Mouse (Mus musculus) effector memory CD4-positive, alpha-beta T cell, adult 5 months (primary cell): ENCODE measurements around the gene Wfs1. TPM values are rescaled to one million over a fixed set of nuclear protein-coding genes. Genes with fewer than 3 reads are reported as not detected.

Experiments used
- polyA plus RNA-seq: library from polyadenylated mRNA; unstranded; fragments of 100-300 nt; shearing (Covaris generic); gene quantifications from one replicate; pipeline ENCODE4 v1.2.1, GENCODE M21; 2017

Gene Wfs1
- polyA plus RNA-seq: 2.5 TPM

GRCm38 (mm10) chr5:36988781-36989624 lies at the start of gene Wfs1:
TSS of gene Wfs1 (minus strand) at chr5:36989205.

Other genes starting within 250 kb of the Wfs1 start
- 29.3 TPM for gene Bloc1s4, start 240.6 kb downstream of the Wfs1 start, polyA plus RNA-seq
- 256 TPM for gene Mrfap1, start 192.4 kb downstream of the Wfs1 start, polyA plus RNA-seq
- 10.5 TPM for gene Man2b2, start 158.6 kb downstream of the Wfs1 start, polyA plus RNA-seq
- 0.30 TPM for gene Ppp2r2c, start 120.7 kb downstream of the Wfs1 start, polyA plus RNA-seq
- 1.8 TPM for gene Gm1043, start 96.2 kb upstream of the Wfs1 start, polyA plus RNA-seq